Mouse (Mus musculus): ENCODE data around the gene Trhr2.

The Trhr2 gene

GRCm38 (mm10) chr8:122360696-122361416, at the start of gene Trhr2:
Gene Trhr2 (minus strand): TSS chr8:122360746.
- DNase-seq (ENCODE audit: low spot score), result no peak

- DNase-seq (ENCODE audit: low spot score), result no peak
Observed at GRCm38 (mm10) chr8:122407678-122408077, 47.1 kb upstream of the Trhr2 start.

DNA sequence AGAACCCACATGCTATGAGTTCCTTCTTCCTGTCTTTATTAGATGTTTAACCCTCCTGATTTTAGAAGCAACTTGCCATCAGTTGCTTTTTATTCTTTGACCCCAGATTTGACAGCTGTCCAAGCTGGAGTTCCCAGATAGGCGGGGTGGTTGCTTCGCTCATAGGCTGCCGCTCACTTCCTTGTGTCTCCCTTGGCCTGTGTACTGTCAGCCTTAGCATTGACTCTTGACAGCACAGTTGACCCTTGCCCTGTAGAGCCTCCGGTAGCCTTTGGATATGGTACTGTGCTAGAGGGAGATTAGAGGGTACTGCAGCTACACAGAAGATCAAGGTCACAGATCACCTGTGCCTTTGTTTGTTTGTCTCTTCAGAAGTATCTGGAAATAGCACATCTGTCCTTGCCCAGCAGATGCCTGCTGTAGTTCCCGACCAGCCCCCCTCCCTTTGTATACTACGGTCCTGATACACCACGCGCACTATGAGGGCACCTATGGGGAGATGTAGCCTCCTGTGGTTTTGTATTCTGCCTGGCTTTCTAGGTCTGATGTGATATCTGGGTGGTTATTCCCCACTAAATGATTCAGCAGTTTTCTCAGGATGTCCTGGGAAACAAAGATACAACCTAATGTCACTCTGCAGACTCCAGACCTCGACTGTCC, 44.7 kb upstream of the Trhr2 start:
- DNase-seq (ENCODE audit: low spot score), result no peak

GRCm38 (mm10) chr8:122398186-122398585, 37.6 kb upstream of the Trhr2 start:
- no peak for DNase-seq (ENCODE audit: low spot score)

GRCm38 (mm10) chr8:122395291-122395690, 34.7 kb upstream of the Trhr2 start:
- no peak for DNase-seq (ENCODE audit: low spot score)

- DNase-seq (ENCODE audit: low spot score), result no peak
Observed at GRCm38 (mm10) chr8:122393717-122394116, 33.2 kb upstream of the Trhr2 start.

DNA sequence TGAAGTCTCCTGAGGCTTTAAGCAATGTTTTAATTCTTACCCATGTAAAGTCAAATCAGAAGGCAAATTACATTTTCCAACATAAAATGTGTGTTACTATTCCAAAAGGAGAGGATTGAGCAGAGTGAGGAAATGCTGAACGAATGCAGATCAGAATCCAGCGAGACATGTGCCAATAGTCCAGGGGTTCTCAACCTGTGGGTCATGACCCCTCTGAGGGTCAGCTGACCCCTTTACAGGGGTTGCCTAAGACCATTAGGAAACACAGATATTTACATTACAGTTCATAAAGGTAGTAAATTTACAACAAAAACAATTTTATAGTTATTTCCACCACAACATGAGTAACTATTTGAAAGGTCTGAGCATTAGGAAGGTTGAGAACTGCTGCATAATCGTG, 30.2 kb upstream of the Trhr2 start:
- DNase-seq (ENCODE audit: low spot score), result no peak

DNA sequence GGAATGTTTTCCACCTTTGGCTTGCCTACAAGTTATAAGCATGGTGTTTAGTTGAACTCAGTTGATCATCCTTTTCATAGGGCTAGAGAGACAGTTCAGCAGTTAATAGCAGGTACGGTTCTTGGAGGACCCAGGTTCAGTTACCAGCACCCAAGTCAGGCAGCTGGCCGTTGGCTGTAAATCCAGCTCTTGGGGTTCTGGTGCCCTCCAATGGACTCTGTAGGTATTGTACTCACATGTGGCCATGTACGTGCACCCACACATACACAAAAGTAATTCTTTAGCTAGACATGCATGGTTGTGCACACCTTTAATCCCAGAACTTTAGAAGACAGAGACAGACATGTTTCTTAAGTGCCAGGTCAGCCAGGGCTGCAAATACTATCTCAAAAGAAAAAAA, 28.8 kb upstream of the Trhr2 start:
- DNase-seq (ENCODE audit: low spot score), result no peak

DNA sequence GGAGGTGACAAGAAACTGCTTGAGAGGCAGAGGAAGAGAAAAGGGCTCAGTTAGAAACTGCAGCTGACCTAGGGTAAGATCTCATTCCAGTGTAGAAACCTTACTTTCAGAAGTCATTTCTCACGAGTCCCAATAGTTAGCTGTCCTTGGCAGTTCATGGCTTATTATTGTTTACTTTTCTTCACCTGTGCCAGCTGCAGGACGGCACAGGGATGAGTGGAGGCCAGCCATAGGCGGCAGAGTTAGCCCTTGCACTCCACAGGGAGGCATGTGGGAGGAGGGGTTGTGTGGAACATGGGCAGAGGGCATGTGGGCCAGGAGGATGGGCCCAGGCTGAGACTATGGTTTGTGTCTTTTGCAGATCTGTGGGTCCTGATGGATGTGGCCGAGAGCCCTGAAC, 22.5 kb upstream of the Trhr2 start:
- no peak for DNase-seq (ENCODE audit: low spot score)

GRCm38 (mm10) chr8:122376365-122377231, 16.1 kb upstream of the Trhr2 start, which contains the start of gene Zc3h18:
Gene Zc3h18 (plus strand): TSS chr8:122376609.
- DNase-seq (ENCODE audit: low spot score), result peak; percentile 99

DNA sequence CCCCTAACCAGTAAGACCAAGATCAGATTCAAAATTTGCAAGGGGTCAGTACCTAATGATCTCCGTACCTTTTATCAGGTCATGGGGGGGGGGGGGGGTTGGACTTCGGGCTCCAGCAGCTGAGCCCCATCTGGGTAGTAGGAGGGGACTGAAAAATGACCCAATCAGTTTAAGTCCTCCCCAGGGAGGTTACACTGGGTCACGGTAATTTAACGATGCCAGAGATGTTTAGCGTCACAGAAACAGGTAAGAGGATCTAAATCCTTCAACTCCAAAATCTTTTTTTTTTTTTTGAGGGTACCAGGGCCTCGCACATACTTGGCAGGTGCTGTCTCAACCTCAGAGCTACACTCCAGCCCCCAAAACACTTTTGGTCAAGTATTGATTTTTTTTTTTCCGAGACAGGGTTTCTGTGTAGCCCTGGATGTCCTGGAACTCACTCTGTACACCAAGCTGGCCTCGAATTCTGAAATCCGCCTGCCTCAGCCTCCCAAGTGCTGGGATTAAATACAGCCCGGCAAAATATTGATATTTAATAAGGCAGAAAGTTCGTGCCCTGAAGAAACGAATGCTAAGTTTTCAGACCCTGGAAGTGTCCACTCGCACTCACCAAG, 15.3 kb upstream of the Trhr2 start:
- DNase-seq (ENCODE audit: low spot score), result no peak

DNA sequence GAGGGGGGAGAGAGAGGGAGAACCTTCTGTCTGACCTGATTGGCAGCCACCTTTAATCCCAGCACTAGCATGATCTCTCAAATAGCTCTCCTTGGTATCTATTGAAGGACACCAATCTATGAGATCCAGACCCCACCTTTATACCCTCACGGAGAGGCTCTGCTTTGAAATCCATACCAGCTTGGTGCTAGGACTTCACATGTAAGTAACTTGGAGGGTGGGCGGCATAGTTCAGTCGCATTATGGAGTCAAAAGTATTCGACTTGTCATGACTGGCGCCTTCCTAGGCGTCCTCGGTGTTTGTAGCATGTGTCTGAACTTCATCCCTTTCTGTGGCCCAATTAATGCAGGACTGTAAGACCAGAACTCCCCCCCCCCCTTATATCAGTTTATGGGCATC, 14.8 kb upstream of the Trhr2 start:
- DNase-seq (ENCODE audit: low spot score), result no peak

- no peak for DNase-seq (ENCODE audit: low spot score)
Observed at GRCm38 (mm10) chr8:122371706-122372105, 11.2 kb upstream of the Trhr2 start.

GRCm38 (mm10) chr8:122369665-122370064, 9.1 kb upstream of the Trhr2 start:
- peak; percentile 20 for DNase-seq (ENCODE audit: low spot score)

- no peak for DNase-seq (ENCODE audit: low spot score)
Observed at GRCm38 (mm10) chr8:122368494-122368893, 7.9 kb upstream of the Trhr2 start.

- DNase-seq (ENCODE audit: low spot score), result no peak
Observed at GRCm38 (mm10) chr8:122362967-122363366, 2.4 kb upstream of the Trhr2 start.

GRCm38 (mm10) chr8:122362271-122362670, 1.7 kb upstream of the Trhr2 start:
- DNase-seq (ENCODE audit: low spot score), result no peak

- no peak for DNase-seq (ENCODE audit: low spot score)
Observed at GRCm38 (mm10) chr8:122359111-122359775, 1.3 kb downstream of the Trhr2 start.

DNA sequence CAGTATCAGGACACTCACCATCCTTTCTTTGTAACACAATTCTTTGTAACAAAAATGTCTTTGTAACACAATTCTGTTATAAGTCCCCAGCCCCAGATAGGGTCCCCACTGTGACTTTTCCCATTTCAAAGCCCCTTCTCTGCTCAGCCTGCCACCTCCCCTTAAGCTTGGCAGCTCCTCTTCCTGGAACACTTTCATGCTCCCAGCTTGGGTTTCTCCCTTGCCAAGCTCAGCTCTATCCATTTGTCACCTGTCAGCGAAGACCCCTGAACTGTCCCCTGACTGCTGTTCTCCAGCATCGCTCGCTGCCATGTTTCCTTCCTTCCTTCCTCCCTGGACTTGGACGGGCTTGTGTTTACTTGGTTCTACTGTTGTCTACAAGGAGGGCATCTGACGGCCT, 2.9 kb downstream of the Trhr2 start:
- no peak for DNase-seq (ENCODE audit: low spot score)

- no peak for DNase-seq (ENCODE audit: low spot score)
Observed at GRCm38 (mm10) chr8:122357202-122357601, 3.3 kb downstream of the Trhr2 start.
